Mouse (Mus musculus): ENCODE data around the gene Prune2.

Prune2 gene

GRCm38 (mm10) chr19:17263679-17264370 lies 307.9 kb downstream of the Prune2 start:
- DNase-seq (ENCODE audit: low spot score in 2 of 2), result no peak

DNA sequence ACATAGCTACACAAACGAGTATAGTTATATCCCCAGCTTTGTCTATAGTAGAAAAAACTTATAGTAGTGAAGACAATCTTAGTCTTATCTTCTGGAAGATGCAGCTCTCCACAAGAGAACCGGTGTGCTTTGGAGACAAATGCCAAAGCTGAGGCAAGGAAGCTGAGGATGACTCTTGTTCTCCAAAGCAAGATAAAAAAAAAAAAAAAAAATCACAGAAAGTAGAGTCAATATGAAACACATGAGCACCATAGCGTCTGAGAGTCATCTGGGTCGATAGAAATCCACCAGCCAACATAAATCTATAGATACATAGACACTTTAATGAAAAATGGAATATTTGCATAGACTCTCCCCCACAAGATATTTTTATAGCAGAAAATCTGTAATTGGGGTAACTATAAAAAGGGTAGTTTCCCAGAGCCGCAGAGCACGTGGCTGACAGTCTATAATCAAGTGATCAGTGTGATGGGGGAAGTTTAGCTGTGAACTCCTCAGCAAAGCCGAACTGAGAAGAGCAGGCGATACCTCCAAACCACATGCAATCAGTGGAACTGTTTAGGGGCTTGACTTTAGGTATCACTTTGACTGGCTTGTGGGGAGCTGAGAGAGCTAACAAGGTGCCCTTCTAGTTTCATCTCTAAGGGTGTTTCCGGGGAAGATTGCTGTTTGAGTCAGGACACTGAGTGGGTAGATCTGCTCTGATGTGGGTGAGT lies 308.7 kb downstream of the Prune2 start:
- no peak for DNase-seq (ENCODE audit: low spot score in 2 of 2)

- no peak for DNase-seq (ENCODE audit: low spot score in 2 of 2)
Measured at GRCm38 (mm10) chr19:17268669-17269068, 312.8 kb downstream of the Prune2 start.

- DNase-seq (ENCODE audit: low spot score in 2 of 2), result no peak
Measured at GRCm38 (mm10) chr19:17271179-17271622, 315.3 kb downstream of the Prune2 start.

- no peak for DNase-seq (ENCODE audit: low spot score in 2 of 2)
Measured at GRCm38 (mm10) chr19:17272988-17273387, 317.1 kb downstream of the Prune2 start.
